Mouse (Mus musculus) hindbrain, embryonic 11.5 days (tissue): ENCODE measurements around the gene Lyrm2. TPM values are rescaled to one million over a fixed set of nuclear protein-coding genes. Genes with fewer than 3 reads are reported as not detected.

Experiments used
- ATAC-seq: fragments of 200-750 bp; cut with Nextera tagmentation; 2 replicates; pipeline ENCODE4 v1.8.0; 2017; ENCODE audit warnings: mild to moderate bottlenecking, moderate TSS enrichment, moderate library complexity; ENCODE audit not compliant: low FRiP score
- DNase-seq: peaks from one replicate; pipeline ENCODE4 v3.0.0-alpha.2; 2015; ENCODE audit warnings: low spot score
- H3K27ac ChIP-seq: fragments of 300-500 bp; sonication (generic); 2 replicates; pipeline ENCODE4 v1.5.1; 2014; ENCODE audit warnings: mild to moderate bottlenecking, low read depth, low read length
- H3K27me3 ChIP-seq: fragments of 300-500 bp; sonication (generic); 2 replicates; pipeline ENCODE4 v1.6.1; 2014; ENCODE audit warnings: mild to moderate bottlenecking, low read length, moderate library complexity, mixed read lengths; ENCODE audit not compliant: control insufficient read depth, insufficient read depth
- H3K36me3 ChIP-seq: fragments of 300-500 bp; sonication (generic); 2 replicates; pipeline ENCODE4 v1.6.1; 2014; ENCODE audit warnings: mild to moderate bottlenecking, low read length, moderate library complexity, mixed read lengths; ENCODE audit not compliant: control insufficient read depth, insufficient read depth
- H3K4me1 ChIP-seq: fragments of 300-500 bp; sonication (generic); replicated peaks from 2 replicates; pipeline ENCODE4 v1.6.1; 2014; ENCODE audit warnings: low read length, mixed read lengths; ENCODE audit not compliant: control insufficient read depth, insufficient read depth
- H3K4me2 ChIP-seq: fragments of 300-500 bp; sonication (generic); replicated peaks from 2 replicates; pipeline ENCODE4 v1.6.1; 2014; ENCODE audit warnings: mild to moderate bottlenecking, low read depth, low read length
- H3K4me3 ChIP-seq: fragments of 300-500 bp; sonication (generic); 2 replicates; pipeline ENCODE4 v1.5.1; 2014; ENCODE audit warnings: low read depth, low read length
- H3K9ac ChIP-seq: fragments of 300-500 bp; sonication (generic); 2 replicates; pipeline ENCODE4 v1.6.1; 2014; ENCODE audit warnings: low read depth, low read length
- H3K9me3 ChIP-seq: fragments of 300-500 bp; sonication (generic); 2 replicates; pipeline ENCODE4 v1.6.1; 2016; ENCODE audit warnings: low read length; ENCODE audit not compliant: control insufficient read depth
- WGBS: fragments of 180-500 bp; shearing (Covaris S2); extraction: QIAGEN DNeasy Blood & Tissue Kit; methylation state at CpG from one replicate; pipeline ENCODE4 v1.1.7; 2014; 5-methylcytosine and 5-hydroxymethylcytosine counted together
- polyA plus RNA-seq: library from polyadenylated mRNA; unstranded; fragments of >200 nt; fragmentation: Nextera tagmentation; extraction: Ambion mirVana; gene quantifications from 2 replicates; pipeline ENCODE4 v1.2.1, GENCODE M21; 2014

The Lyrm2 gene
- polyA plus RNA-seq, result 154 and 162 TPM in 2 replicates

GRCm38 (mm10) chr4:32799966-32800576, at the start of gene Lyrm2:
Gene Lyrm2 (plus strand): TSS chr4:32800253.
- Histone ChIP-seq H3K36me3 (no peaks in the 10 kb centered on the region), H3K27ac (peak within 1 kb of the TSS; percentile 98), H3K4me1 (peaks cover 3% of the 10 kb centered on the region), H3K4me2 (peak within 1 kb of the TSS; percentile 68), H3K27me3 (no peaks in the 10 kb centered on the region), H3K4me3 (peak within 1 kb of the TSS; percentile 76), H3K9ac (peak within 1 kb of the TSS; percentile 98), H3K9me3 (no peaks in the 10 kb centered on the region)
- ATAC-seq (peak; percentile 91), DNase-seq (peak; percentile 85)
- under 1% methylated on average over 53 of the region's 53 CpGs for WGBS

GRCm38 (mm10) chr4:32750711-32751110, 49.3 kb upstream of the Lyrm2 start:
- Histone ChIP-seq H3K36me3 (peaks cover 2% of the 10 kb centered on the region; the same call in 1 of the 2 replicates), H3K4me2 (no peak overlapping the region), H3K4me1 (no peaks in the 10 kb centered on the region), H3K27me3 (no peaks in the 10 kb centered on the region), H3K27ac (no peak overlapping the region), H3K4me3 (no peak overlapping the region), H3K9ac (no peak overlapping the region), H3K9me3 (no peaks in the 10 kb centered on the region)
- DNase-seq (no peak), ATAC-seq (no peak)
- whole genome bisulfite sequencing, result 93% methylated on average over 1 of the region's 1 CpGs

- ATAC-seq (no peak), DNase-seq (no peak)
- H3K27ac ChIP-seq, result no peak overlapping the region
- H3K9ac ChIP-seq, result no peak overlapping the region
- H3K4me1 ChIP-seq, result no peaks in the 10 kb centered on the region
- 92% methylated on average over 2 of the region's 2 CpGs for WGBS
- H3K4me3 ChIP-seq, result no peak overlapping the region
- H3K27me3 ChIP-seq, result no peaks in the 10 kb centered on the region
- H3K9me3 ChIP-seq, result no peaks in the 10 kb centered on the region
- no peak overlapping the region for H3K4me2 ChIP-seq
- peaks cover 3% of the 10 kb centered on the region; the same call in 1 of the 2 replicates for H3K36me3 ChIP-seq
Observed at GRCm38 (mm10) chr4:32757430-32757829, 42.6 kb upstream of the Lyrm2 start.

DNA sequence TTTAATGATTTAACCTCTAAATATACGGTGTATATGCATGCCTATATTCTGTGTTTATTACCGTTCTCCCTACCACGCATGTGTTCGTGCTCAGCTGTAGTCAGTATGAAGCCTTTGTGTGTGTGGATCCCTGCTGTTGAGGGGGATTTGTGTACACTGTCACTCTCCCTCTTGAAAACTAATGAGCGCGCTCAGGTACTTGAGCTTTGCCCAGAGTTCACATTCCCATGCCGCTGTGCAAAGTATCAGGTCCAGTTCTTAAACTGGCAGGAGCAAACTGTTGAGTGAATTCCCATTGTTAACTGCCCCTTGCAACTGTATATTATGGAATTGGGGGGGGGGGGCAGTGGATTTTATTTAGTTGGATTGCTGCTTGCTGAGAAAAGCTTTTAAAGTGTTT, 32.6 kb upstream of the Lyrm2 start:
- Histone ChIP-seq H3K4me3 (no peak overlapping the region), H3K9me3 (no peaks in the 10 kb centered on the region), H3K9ac (no peak overlapping the region), H3K27ac (no peak overlapping the region), H3K4me2 (no peak overlapping the region), H3K4me1 (no peaks in the 10 kb centered on the region), H3K27me3 (no peaks in the 10 kb centered on the region), H3K36me3 (peaks cover 14% of the 10 kb centered on the region; the same call in 1 of the 2 replicates)
- ATAC-seq, result no peak
- DNase-seq, result no peak
- WGBS, result 88% methylated on average over 7 of the region's 7 CpGs

DNA sequence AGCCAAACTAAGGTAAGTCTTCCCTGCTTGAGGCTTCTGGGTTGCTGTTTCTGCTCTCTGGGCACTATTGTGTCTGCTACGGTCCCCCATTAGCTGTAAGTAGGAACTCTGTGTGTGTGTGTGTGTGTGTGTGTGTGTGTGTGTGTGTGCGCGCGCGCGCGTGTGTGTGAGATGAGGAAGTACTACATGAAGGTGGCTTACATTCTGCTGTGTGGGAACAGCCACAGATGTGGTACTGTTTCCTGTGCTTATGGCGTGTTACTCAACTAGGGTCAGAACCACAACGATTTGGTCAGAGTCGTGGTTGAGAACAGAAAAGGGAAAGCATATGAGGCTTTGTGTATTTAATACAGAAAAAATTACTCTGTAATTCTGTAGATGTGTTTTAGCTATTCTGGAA, 32.0 kb upstream of the Lyrm2 start:
- 97% methylated on average over 10 of the region's 10 CpGs for WGBS
- H3K4me2 ChIP-seq, result no peak overlapping the region
- no peaks in the 10 kb centered on the region for H3K9me3 ChIP-seq
- ATAC-seq, result no peak
- DNase-seq, result no peak
- no peak overlapping the region for H3K9ac ChIP-seq
- H3K36me3 ChIP-seq, result peaks cover 11% of the 10 kb centered on the region; the same call in 1 of the 2 replicates
- H3K4me3 ChIP-seq, result no peak overlapping the region
- no peaks in the 10 kb centered on the region for H3K4me1 ChIP-seq
- H3K27me3 ChIP-seq, result no peaks in the 10 kb centered on the region
- no peak overlapping the region for H3K27ac ChIP-seq

DNA sequence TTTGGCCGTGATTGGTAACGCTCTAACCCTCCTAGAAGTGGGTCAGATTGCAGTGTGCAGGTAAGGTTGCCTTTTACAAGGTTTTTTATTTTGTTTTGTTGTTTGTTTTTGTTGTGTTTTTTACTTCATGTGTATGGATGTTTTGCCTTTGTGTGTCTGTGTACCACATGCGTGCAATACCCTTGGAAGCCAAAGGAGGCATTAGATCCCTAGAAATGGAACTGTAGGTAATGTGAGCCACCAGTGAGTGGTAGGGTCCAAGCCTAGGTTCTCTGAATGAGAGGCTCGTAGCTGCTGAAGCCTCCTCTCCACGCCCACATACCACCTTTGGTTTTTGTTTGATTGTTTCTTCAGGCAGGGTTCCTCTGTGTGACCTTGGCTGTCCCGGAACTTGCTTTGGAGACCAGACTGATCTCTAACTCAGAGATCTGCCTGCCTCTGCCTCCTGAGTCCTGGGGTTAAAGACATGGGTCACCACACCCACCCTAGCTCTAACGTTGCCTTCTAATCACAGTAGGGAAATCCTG, 29.7 kb upstream of the Lyrm2 start:
- Histone ChIP-seq H3K4me1 (no peaks in the 10 kb centered on the region), H3K36me3 (peaks cover 15% of the 10 kb centered on the region), H3K4me2 (no peak overlapping the region), H3K27me3 (no peaks in the 10 kb centered on the region), H3K4me3 (no peak overlapping the region), H3K9me3 (no peaks in the 10 kb centered on the region), H3K27ac (no peak overlapping the region), H3K9ac (no peak overlapping the region)
- ATAC-seq (no peak), DNase-seq (no peak)
- WGBS, result 93% methylated on average over 7 of the region's 7 CpGs

DNA sequence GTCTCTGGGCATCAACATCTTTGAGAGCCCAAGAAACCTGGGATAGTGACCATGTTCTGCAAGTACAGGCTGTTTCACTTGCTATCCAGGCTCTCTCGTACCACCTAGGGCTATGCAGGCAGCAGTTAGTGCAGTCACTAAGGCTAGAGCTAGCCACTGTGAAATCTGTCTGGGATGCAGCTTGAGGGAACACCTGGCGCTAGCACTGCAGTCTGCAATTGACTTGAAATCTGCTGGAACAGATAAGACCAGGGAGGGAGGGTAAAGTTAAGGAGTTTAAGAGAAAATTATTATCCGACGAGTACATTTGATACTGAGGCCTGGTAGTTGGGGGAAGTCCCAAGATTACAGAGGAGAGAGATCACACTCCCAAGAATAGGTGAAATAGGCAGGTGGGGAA, 20.1 kb upstream of the Lyrm2 start:
- no peak overlapping the region for H3K9ac ChIP-seq
- no peaks in the 10 kb centered on the region for H3K4me1 ChIP-seq
- no peaks in the 10 kb centered on the region; the same call in 1 of the 2 replicates for H3K36me3 ChIP-seq
- 96% methylated on average over 4 of the region's 4 CpGs for WGBS
- no peaks in the 10 kb centered on the region for H3K9me3 ChIP-seq
- ATAC-seq (no peak), DNase-seq (no peak)
- H3K27me3 ChIP-seq, result no peaks in the 10 kb centered on the region
- no peak overlapping the region for H3K4me2 ChIP-seq
- H3K4me3 ChIP-seq, result no peak overlapping the region
- H3K27ac ChIP-seq, result no peak overlapping the region

DNA sequence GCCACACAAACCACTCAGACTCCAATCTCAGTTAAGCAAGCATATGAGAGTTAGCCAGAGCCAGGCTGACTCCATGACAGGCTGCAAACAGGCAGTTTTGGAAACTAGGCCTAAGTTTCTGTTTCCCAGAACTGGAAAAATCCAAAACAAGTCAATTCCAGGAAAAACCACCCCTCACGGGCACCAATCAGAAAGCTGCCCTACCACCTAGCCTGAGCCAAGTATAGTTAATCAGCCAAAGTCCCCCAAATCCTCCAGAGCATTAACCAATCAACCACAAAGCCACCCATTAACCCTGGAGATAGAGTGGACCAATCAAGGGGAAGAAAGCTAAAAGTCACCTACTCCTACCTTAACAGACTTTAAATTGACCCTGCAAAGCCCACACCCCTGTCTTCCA, 12.9 kb upstream of the Lyrm2 start:
- H3K4me1 ChIP-seq, result no peaks in the 10 kb centered on the region
- no peak overlapping the region for H3K4me2 ChIP-seq
- no peak overlapping the region for H3K27ac ChIP-seq
- DNase-seq (no peak), ATAC-seq (no peak)
- no peak overlapping the region for H3K9ac ChIP-seq
- H3K36me3 ChIP-seq, result no peaks in the 10 kb centered on the region
- H3K4me3 ChIP-seq, result no peak overlapping the region
- H3K27me3 ChIP-seq, result no peaks in the 10 kb centered on the region
- H3K9me3 ChIP-seq, result no peaks in the 10 kb centered on the region
- WGBS, result 92% methylated on average over 1 of the region's 1 CpGs

DNA sequence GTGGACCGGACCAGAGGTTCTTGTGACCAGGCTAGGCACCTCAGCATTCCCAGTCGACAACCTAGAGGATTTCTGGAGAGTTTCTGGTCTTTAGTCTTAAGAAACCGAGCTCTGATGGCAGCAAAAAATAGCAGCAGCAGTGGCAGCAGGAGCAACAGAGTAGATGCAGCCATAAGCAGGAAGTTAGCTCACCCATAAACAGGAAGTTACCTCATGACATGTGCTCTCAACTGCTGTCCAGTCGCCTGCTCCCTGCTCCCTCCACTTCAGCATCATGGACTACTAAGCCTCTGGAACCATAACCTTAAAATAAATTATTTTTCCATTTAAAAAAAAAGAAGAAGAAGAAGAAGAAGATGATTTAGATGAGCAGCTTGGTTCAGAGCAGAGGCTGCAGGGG, 11.0 kb upstream of the Lyrm2 start:
- Histone ChIP-seq H3K4me1 (no peaks in the 10 kb centered on the region), H3K27me3 (no peaks in the 10 kb centered on the region), H3K36me3 (no peaks in the 10 kb centered on the region), H3K9ac (no peak overlapping the region), H3K4me3 (no peak overlapping the region), H3K27ac (no peak overlapping the region), H3K9me3 (no peaks in the 10 kb centered on the region), H3K4me2 (no peak overlapping the region)
- 89% methylated on average over 4 of the region's 4 CpGs for WGBS
- DNase-seq (no peak), ATAC-seq (no peak)
